Mouse (Mus musculus) thymus, adult 2 months (tissue): ENCODE measurements around the gene Gm13420. TPM values are rescaled to one million over a fixed set of nuclear protein-coding genes. Genes with fewer than 3 reads are reported as not detected.

Source experiments
- DNase-seq: peaks from one replicate; pipeline ENCODE4 v3.0.0; 2021
- H3K27ac ChIP-seq: fragments of 200-500 bp; 2 replicates; pipeline ENCODE4 v1.5.1; 2012; ENCODE audit warnings: low read length, control low read depth; ENCODE audit not compliant: control insufficient read depth, insufficient read depth
- H3K27me3 ChIP-seq: fragments of 200-500 bp; 2 replicates; pipeline ENCODE4 v1.6.1; 2012; ENCODE audit warnings: mild to moderate bottlenecking, low read length, moderate library complexity, mixed read lengths; ENCODE audit not compliant: control insufficient read depth, insufficient read depth
- H3K36me3 ChIP-seq: fragments of 200-500 bp; 2 replicates; pipeline ENCODE4 v1.6.1; 2012; ENCODE audit warnings: mild to moderate bottlenecking, low read length, moderate library complexity; ENCODE audit not compliant: control insufficient read depth, insufficient read depth
- H3K4me1 ChIP-seq: fragments of 200-500 bp; replicated peaks from 2 replicates; pipeline ENCODE4 v1.6.1; 2012; ENCODE audit warnings: low read length; ENCODE audit not compliant: control insufficient read depth, insufficient read depth
- H3K4me3 ChIP-seq: fragments of 200-500 bp; 2 replicates; pipeline ENCODE4 v1.5.1; 2012; ENCODE audit warnings: mild to moderate bottlenecking, low read length, control low read depth, moderate library complexity; ENCODE audit not compliant: control insufficient read depth, insufficient read depth
- CTCF ChIP-seq: fragments of 200-500 bp; IDR thresholded peaks from 2 replicates; pipeline ENCODE4 v1.5.1; 2012; ENCODE audit warnings: mild to moderate bottlenecking, control low read depth, low read length, moderate library complexity, borderline replicate concordance; ENCODE audit not compliant: control insufficient read depth, poor library complexity, insufficient read depth; ENCODE audit errors: extremely low read depth
- POLR2A ChIP-seq: fragments of 200-500 bp; IDR thresholded peaks from 2 replicates; pipeline ENCODE4 v1.6.1; 2012; ENCODE audit warnings: mild to moderate bottlenecking, low read length, control low read depth, moderate library complexity; ENCODE audit not compliant: control insufficient read depth, poor library complexity, insufficient read depth; ENCODE audit errors: extremely low read depth
- WGBS: fragments of 180-500 bp; shearing (Covaris S2); methylation state at CpG from one replicate; pipeline ENCODE4 v1.1.7; 2018; 5-methylcytosine and 5-hydroxymethylcytosine counted together
- polyA plus RNA-seq: library from polyadenylated mRNA; depleted of rRNA; stranded (reverse); fragments of >200 nt; gene quantifications from 2 replicates; pipeline ENCODE4 v1.2.3, GENCODE M21; 2012

Gm13420 gene
- polyA plus RNA-seq, 1 experiment = 0.15 TPM

DNA sequence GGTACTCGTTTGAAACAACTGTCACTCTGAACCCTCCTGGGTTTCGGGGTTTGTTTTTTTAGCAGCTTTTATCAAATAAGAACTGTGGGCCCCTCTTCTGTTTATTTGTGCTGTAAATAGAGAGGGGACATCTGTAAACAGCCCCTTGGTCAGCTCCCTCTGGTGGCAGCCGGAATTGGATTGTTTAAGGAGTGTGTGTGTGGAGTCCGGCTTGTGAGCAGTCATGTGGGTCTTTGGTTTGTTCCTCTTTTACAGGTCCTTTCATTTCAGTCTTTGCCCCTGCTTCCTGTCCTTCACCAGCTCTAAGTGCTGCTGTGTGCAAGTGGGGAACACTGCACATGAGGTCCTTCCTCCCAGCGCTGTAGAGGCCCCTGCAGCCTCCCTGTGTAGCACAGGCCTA, 12.1 kb downstream of the Gm13420 start:
- H3K27ac ChIP-seq = no peak overlapping the region
- H3K36me3 ChIP-seq = peaks cover 29% of the 10 kb centered on the region
- no peak overlapping the region for H3K4me3 ChIP-seq
- WGBS = 37% methylated on average over 5 of the region's 5 CpGs
- DNase-seq = no peak
- H3K4me1 ChIP-seq = no peaks in the 10 kb centered on the region
- H3K27me3 ChIP-seq = no peaks in the 10 kb centered on the region
- TF ChIP-seq CTCF (no peak), POLR2A (no peak)

DNA sequence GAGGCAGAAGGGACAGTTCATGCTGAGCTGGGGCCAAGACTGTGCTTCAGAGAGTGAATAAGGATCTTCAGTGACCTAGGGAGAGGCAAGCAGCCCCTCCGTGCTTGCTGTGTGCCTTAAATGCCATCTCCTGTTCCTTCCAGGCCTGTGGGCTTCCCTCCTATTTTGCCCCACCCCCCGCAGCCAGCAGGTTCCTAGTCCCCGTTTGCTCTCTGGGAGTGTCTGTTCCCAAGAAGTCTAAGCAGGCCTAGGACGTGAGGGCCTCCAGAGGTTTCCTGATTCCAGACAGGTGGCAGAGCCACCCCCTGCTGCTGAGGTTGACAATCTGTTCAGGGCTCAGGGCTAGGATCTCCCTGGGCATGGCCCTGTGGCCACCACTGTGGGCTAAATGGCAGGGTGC, 12.7 kb downstream of the Gm13420 start:
- 79% methylated on average over 4 of the region's 4 CpGs for WGBS
- no peak overlapping the region for H3K4me3 ChIP-seq
- TF ChIP-seq POLR2A (no peak), CTCF (no peak)
- H3K4me1 ChIP-seq = no peaks in the 10 kb centered on the region
- no peaks in the 10 kb centered on the region for H3K27me3 ChIP-seq
- no peak for DNase-seq
- H3K36me3 ChIP-seq = peaks cover 35% of the 10 kb centered on the region
- H3K27ac ChIP-seq = no peak overlapping the region

DNA sequence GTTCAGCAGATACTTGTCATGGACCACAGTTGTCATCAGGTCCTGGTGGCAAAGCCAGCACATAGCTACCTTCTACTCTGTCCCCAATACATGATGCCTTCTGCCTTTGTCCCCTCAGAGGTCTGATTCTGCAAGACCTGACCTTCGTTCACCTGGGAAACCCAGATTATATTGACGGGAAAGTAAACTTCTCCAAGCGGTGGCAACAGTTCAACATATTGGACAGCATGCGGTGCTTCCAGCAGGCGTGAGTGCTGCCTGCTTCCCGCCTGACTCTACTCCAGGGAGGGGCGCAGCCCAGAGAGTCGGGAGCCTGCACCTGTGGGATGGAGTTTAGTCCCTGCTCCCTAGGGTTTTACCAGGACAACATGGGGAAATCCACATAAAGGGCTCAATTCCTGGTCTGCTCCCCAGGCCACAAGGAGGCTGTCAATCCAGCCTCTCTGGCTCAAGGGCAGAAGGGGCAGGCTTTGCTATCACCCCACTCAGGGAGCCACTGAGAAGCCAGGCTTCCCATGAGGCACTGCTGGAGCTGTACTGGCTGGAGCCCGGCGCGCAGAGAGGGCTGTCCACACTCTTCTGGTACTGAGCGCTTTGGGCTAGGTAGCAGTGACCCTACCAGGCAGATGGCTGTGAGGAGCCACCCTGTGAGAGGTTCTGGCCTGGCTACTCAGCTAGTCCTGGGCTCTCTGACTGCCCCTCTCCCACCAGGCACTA, 14.1 kb downstream of the Gm13420 start:
- no peaks in the 10 kb centered on the region for H3K4me1 ChIP-seq
- no peak overlapping the region for H3K4me3 ChIP-seq
- no peak for DNase-seq
- WGBS = 96% methylated on average over 12 of the region's 12 CpGs
- no peak overlapping the region for H3K27ac ChIP-seq
- peaks cover 40% of the 10 kb centered on the region for H3K36me3 ChIP-seq
- H3K27me3 ChIP-seq = no peaks in the 10 kb centered on the region
- TF ChIP-seq POLR2A (no peak), CTCF (no peak)

DNA sequence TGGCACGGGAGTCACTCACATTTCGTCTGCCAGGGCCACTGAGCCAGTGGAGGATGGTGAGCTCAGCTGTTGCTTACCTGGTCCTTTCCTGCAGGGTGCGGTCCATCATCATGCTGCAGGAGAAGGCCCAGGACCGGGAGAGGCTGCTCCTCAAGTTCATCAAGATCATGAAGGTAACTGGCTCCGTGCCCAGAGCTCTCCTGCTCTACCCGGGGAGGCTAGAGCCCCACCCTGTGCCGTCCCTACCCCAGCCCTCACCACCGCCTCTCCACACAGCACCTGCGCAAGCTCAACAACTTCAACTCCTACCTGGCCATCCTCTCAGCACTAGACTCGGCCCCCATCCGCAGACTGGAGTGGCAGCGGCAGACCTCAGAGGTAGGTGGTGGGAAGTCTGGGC, 15.8 kb downstream of the Gm13420 start:
- H3K36me3 ChIP-seq = peaks cover 42% of the 10 kb centered on the region

GRCm38 (mm10) chr2:29733348-29733747, 18.1 kb downstream of the Gm13420 start:
- WGBS = 97% methylated on average over 5 of the region's 5 CpGs
- Histone ChIP-seq H3K4me1 (no peaks in the 10 kb centered on the region), H3K4me3 (no peak overlapping the region), H3K27ac (no peak overlapping the region), H3K36me3 (peaks cover 57% of the 10 kb centered on the region), H3K27me3 (no peaks in the 10 kb centered on the region)
- no peak for DNase-seq
- TF ChIP-seq CTCF (no peak), POLR2A (no peak)

More for the DNA sequence above, 15.8 kb downstream of the Gm13420 start:
- TF ChIP-seq CTCF (no peak), POLR2A (no peak)
- 93% methylated on average over 12 of the region's 12 CpGs for WGBS
- DNase-seq = no peak
- H3K4me1 ChIP-seq = no peaks in the 10 kb centered on the region
- H3K27me3 ChIP-seq = no peaks in the 10 kb centered on the region
- no peak overlapping the region for H3K4me3 ChIP-seq
- H3K27ac ChIP-seq = no peak overlapping the region

GRCm38 (mm10) chr2:29732559-29732958, 18.9 kb downstream of the Gm13420 start:
- no peak for TF ChIP-seq POLR2A
- no peak overlapping the region for H3K27ac ChIP-seq
- no peaks in the 10 kb centered on the region for H3K27me3 ChIP-seq
- DNase-seq = no peak
- WGBS = 96% methylated on average over 10 of the region's 10 CpGs
- H3K36me3 ChIP-seq = peaks cover 56% of the 10 kb centered on the region
- no peak overlapping the region for H3K4me3 ChIP-seq
- no peaks in the 10 kb centered on the region for H3K4me1 ChIP-seq

DNA sequence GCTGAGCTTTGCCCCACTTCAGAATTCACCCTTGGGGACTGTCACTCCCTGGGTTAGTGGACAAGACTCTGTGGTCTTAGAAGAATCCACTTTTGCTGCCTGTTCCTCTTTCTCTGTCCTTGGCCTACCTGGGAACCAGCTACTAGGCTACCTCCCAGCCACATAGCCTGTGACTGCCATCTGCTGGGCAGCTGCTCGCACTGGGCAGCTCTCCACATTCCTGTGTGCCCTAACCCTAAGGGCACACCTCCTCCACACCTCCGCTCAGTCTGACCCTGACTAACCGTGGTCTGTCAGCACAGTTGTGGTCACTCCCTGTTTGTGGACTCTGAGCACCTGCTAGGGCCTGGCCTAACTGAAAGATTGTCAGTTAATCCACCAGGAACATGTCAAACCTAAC, 19.9 kb downstream of the Gm13420 start:
- Histone ChIP-seq H3K27me3 (no peaks in the 10 kb centered on the region), H3K4me1 (no peaks in the 10 kb centered on the region), H3K27ac (no peak overlapping the region), H3K36me3 (peaks cover 52% of the 10 kb centered on the region), H3K4me3 (no peak overlapping the region)
- 48% methylated on average over 3 of the region's 3 CpGs for WGBS
- TF ChIP-seq CTCF (peak; percentile 60; the same call in 1 of the 2 replicates), POLR2A (no peak)
- peak; percentile 58 for DNase-seq
